Mouse (Mus musculus) intestine, embryonic 16.5 days (tissue): ENCODE measurements around the gene Tmem88. TPM values are rescaled to one million over a fixed set of nuclear protein-coding genes. Genes with fewer than 3 reads are reported as not detected.

Source experiments
- ATAC-seq: fragments of 200-750 bp; cut with Nextera tagmentation; 2 replicates; pipeline ENCODE4 v1.8.0; 2017; ENCODE audit warnings: moderate TSS enrichment, moderate library complexity
- H3K27ac ChIP-seq: fragments of 300-500 bp; sonication (generic); 2 replicates; pipeline ENCODE4 v1.5.1; 2014; ENCODE audit warnings: mild to moderate bottlenecking, low read length
- H3K27me3 ChIP-seq: fragments of 300-500 bp; sonication (generic); replicated peaks from 2 replicates; pipeline ENCODE4 v1.6.1; 2014; ENCODE audit warnings: low read length, control low read depth, mixed read lengths; ENCODE audit not compliant: control insufficient read depth, insufficient read depth
- H3K36me3 ChIP-seq: fragments of 300-500 bp; sonication (generic); 2 replicates; pipeline ENCODE4 v1.6.1; 2014; ENCODE audit warnings: low read length, control low read depth; ENCODE audit not compliant: control insufficient read depth, insufficient read depth
- H3K4me1 ChIP-seq: fragments of 300-500 bp; sonication (generic); 2 replicates; pipeline ENCODE4 v1.6.1; 2014; ENCODE audit warnings: low read length, control low read depth, mixed read lengths; ENCODE audit not compliant: control insufficient read depth, insufficient read depth
- H3K4me2 ChIP-seq: fragments of 300-500 bp; sonication (generic); 2 replicates; pipeline ENCODE4 v1.6.1; 2014; ENCODE audit warnings: low read depth, low read length, control low read depth
- H3K4me3 ChIP-seq: fragments of 300-500 bp; sonication (generic); 2 replicates; pipeline ENCODE4 v1.5.1; 2014; ENCODE audit warnings: mild to moderate bottlenecking, low read length
- H3K9ac ChIP-seq: fragments of 300-500 bp; sonication (generic); 2 replicates; pipeline ENCODE4 v1.6.1; 2014; ENCODE audit warnings: low read depth, low read length
- H3K9me3 ChIP-seq: fragments of 300-500 bp; sonication (generic); 2 replicates; pipeline ENCODE4 v1.6.1; 2016; ENCODE audit warnings: low read length, control low read depth; ENCODE audit not compliant: control insufficient read depth
- WGBS: fragments of 180-500 bp; shearing (Covaris S2); extraction: QIAGEN DNeasy Blood & Tissue Kit; methylation state at CpG from one replicate; pipeline ENCODE4 v1.1.7; 2014; 5-methylcytosine and 5-hydroxymethylcytosine counted together
- polyA plus RNA-seq: library from polyadenylated mRNA; unstranded; fragments of >200 nt; fragmentation: Nextera tagmentation; extraction: Ambion mirVana; gene quantifications from 2 replicates; pipeline ENCODE4 v1.2.1, GENCODE M21; 2015

Gene Tmem88
- polyA plus RNA-seq, 1 experiment from 2014 or later = 31.0 TPM

DNA sequence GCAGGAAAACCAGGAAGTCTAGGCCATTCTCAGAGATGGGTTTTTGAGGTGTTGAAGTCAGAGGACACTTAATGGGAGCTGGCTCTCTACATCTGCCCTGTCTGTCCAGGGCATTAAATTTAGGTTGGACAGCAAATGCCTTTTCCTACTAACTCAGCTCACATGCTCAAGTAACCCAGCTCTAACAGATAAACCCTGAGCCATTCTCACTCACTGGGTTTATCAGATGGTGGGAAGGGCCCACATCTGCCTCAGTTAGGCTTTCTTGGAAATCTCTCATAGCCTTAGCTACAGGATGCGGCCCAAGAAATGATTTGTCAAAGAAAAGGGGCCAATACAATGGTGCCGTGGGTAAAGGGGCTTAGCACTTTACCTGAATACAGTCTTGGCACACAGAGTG, 28.2 kb upstream of the Tmem88 start:
- no peaks in the 10 kb centered on the region for H3K36me3 ChIP-seq
- H3K9me3 ChIP-seq = no peaks in the 10 kb centered on the region
- no peak for ATAC-seq
- H3K9ac ChIP-seq = no peak overlapping the region
- no peak overlapping the region for H3K4me3 ChIP-seq
- WGBS = 80% methylated on average over 2 of the region's 2 CpGs
- H3K4me2 ChIP-seq = no peak overlapping the region
- peaks cover 4% of the 10 kb centered on the region; the same call in 1 of the 2 replicates for H3K27me3 ChIP-seq
- no peak overlapping the region for H3K27ac ChIP-seq
- peaks cover 13% of the 10 kb centered on the region for H3K4me1 ChIP-seq

DNA sequence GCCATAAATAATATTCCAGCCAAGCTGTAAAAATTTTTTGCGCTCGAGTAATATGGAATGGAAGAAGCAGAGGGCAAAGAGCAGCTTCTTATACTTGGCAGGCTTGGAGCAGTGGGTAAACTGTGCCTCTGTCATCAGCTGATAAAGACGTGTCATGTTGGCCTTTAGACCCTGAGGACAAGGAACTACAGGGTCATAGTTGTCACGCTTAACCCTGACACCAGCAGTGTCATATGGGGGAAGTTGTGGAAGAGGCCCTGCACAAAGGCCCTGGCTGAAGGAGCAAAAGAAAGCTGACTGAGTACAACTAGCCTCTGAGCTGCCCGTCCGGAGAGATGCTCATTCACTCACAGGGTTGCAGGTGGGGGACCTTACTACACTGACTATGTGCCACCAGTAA, 25.9 kb upstream of the Tmem88 start:
- H3K9me3 ChIP-seq = no peaks in the 10 kb centered on the region
- peaks cover 6% of the 10 kb centered on the region; the same call in 1 of the 2 replicates for H3K27me3 ChIP-seq
- H3K4me1 ChIP-seq = peaks cover 13% of the 10 kb centered on the region
- H3K4me3 ChIP-seq = no peak overlapping the region
- peak; percentile 56 for ATAC-seq
- H3K9ac ChIP-seq = 0 out of 2 replicates have a peak overlapping the region, but pooled peaks have one; percentile 11
- 0 out of 2 replicates have a peak overlapping the region, but pooled peaks have one; percentile 18 for H3K4me2 ChIP-seq
- H3K27ac ChIP-seq = peak overlapping the region; percentile 43
- WGBS = 50% methylated on average over 6 of the region's 6 CpGs
- H3K36me3 ChIP-seq = no peaks in the 10 kb centered on the region

DNA sequence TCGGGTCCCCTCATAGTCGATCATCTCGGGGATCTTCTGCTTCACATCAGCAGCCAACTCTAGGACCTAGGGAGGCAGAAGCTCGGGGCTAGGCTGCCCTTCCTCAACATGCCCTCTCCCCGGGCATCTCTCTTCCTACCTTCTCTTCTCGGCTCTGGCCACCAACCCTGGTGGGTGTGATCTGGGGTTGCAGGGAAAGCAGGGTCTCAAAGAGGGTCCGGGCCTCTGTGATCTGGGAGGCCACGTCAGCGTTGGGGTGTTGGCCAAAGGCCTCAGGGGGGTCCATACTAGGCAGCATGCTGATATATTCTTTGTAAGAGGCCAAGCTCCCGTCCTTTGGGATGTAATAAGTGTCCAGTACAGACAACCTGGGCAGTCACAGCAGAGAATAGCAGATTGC, 24.8 kb upstream of the Tmem88 start:
- ATAC-seq = no peak
- Histone ChIP-seq H3K36me3 (no peaks in the 10 kb centered on the region), H3K9ac (no peak overlapping the region), H3K27me3 (peaks cover 6% of the 10 kb centered on the region; the same call in 1 of the 2 replicates), H3K27ac (no peak overlapping the region), H3K4me2 (0 out of 2 replicates have a peak overlapping the region, but pooled peaks have one; percentile 21), H3K9me3 (no peaks in the 10 kb centered on the region), H3K4me3 (no peak overlapping the region), H3K4me1 (peaks cover 12% of the 10 kb centered on the region; the same call in 1 of the 2 replicates)
- 92% methylated on average over 10 of the region's 10 CpGs for WGBS

DNA sequence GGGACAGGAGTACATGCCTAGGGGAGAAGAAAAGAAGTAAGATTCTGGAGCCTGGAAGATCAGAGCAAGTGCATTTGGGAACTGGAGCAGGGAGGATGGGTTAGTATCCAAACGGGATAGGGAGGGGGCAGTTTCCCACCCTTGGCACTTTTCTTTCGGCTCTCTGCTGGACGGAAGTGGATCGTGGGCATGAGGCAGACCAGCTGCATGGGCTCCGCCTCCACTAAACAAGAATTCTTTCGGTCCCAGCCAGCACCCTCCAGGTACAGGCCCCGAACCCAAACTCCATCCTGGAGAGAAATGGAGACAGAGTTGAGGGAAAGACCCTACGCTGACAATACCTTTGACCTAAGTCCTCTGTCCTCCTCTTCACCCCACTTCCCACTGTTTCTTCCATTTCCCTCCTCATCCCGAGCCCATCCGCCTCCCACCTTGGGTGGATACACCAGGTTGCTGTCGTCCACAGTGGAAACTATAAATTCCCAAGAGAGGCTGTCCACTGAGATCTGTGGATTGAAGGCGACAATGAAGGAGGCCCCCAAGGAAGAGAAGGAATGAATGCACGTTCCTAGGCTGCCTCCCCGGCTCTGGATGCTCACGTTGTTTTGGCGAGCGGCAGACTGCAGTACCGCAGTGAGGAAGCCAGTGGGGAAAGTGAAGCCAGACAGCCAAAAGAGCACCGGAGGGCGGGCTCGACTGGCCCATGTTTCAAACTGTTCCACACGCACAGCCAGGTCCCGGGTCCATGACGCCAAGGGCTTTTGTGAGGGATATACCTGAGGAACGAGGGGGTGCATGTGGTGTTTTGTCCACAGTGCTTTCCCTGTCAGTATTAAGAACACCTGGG, 23.3 kb upstream of the Tmem88 start:
- H3K9ac ChIP-seq = 0 out of 2 replicates have a peak overlapping the region, but pooled peaks have one; percentile 15
- WGBS = 25% methylated on average over 25 of the region's 25 CpGs
- peaks cover 6% of the 10 kb centered on the region; the same call in 1 of the 2 replicates for H3K27me3 ChIP-seq
- no peak overlapping the region for H3K4me2 ChIP-seq
- no peaks in the 10 kb centered on the region for H3K36me3 ChIP-seq
- no peak for ATAC-seq
- peaks cover 20% of the 10 kb centered on the region for H3K4me1 ChIP-seq
- H3K4me3 ChIP-seq = no peak overlapping the region
- H3K9me3 ChIP-seq = no peaks in the 10 kb centered on the region
- H3K27ac ChIP-seq = no peak overlapping the region

DNA sequence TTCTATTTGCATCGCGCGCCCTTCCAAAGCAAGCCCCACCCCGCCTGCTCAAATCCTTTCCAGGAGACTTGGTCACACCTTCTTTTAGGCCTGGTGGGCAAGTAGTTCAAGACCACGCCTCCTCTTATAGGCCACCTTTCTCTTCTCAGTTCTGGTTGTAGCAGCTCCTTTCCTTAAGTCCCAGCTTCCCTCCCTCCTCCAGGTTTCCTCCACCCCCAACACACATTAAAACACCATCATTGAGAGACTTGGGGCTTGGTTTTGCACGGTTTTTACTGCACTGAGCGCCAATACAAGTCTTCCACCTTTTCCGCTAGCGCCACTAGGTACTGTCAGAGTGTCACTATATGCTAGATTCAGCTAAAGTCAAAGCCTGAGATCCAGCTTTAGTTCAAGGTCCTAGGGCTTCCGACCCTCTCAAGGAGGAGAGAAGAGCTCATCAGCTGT, 22.5 kb upstream of the Tmem88 start:
- peaks cover 6% of the 10 kb centered on the region; the same call in 1 of the 2 replicates for H3K27me3 ChIP-seq
- no peak overlapping the region for H3K27ac ChIP-seq
- H3K36me3 ChIP-seq = no peaks in the 10 kb centered on the region
- H3K9ac ChIP-seq = peak overlapping the region; percentile 53; the same call in 1 of the 2 replicates
- H3K4me3 ChIP-seq = peak overlapping the region; percentile 65
- no peaks in the 10 kb centered on the region for H3K9me3 ChIP-seq
- H3K4me2 ChIP-seq = peak overlapping the region; percentile 97
- 16% methylated on average over 10 of the region's 10 CpGs for WGBS
- no peak for ATAC-seq
- H3K4me1 ChIP-seq = peaks cover 21% of the 10 kb centered on the region

DNA sequence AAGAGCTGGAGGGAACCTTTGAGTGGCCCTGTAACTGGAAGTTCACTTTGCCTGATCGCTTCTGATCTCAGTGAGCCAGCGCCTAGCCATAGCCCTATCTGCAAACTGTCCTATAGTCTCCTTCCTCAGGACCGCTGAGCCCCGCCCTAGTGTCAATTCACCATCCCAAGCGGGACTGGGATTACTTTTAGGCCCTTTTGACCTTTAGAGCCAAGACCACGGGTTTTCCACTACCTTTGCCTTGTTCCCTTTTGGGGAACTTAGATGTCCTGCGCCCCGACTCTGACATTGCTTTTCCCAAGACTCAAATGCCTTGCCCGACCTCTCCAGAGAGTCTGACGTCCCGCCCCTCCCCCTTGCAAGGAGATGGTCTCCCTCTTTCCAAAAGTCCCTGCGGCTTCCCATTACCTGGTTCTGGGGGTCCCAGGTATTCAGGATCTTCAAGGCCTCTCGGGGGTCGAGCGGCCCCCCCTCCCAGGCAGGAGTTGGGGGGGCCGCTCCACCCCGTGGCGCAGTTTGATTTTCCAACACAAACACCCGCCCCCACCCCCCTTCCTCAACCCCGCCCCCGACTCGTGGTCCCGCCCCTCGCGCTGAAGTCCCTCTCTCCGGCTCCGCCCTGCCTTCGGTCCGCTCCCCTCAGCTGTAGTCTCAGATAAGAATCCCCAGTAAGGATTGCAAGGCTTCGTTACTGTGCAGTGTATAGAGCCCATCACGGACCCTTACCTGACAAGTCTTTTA, 21.9 kb upstream of the Tmem88 start:
- no peaks in the 10 kb centered on the region for H3K9me3 ChIP-seq
- H3K4me1 ChIP-seq = peaks cover 26% of the 10 kb centered on the region
- peak overlapping the region; percentile 97 for H3K4me2 ChIP-seq
- H3K4me3 ChIP-seq = peak overlapping the region; percentile 65
- under 1% methylated on average over 31 of the region's 31 CpGs for WGBS
- H3K27ac ChIP-seq = peak overlapping the region; percentile 65
- no peak for ATAC-seq
- H3K9ac ChIP-seq = peak overlapping the region; percentile 53
- no peaks in the 10 kb centered on the region for H3K36me3 ChIP-seq
- peaks cover 6% of the 10 kb centered on the region; the same call in 1 of the 2 replicates for H3K27me3 ChIP-seq

DNA sequence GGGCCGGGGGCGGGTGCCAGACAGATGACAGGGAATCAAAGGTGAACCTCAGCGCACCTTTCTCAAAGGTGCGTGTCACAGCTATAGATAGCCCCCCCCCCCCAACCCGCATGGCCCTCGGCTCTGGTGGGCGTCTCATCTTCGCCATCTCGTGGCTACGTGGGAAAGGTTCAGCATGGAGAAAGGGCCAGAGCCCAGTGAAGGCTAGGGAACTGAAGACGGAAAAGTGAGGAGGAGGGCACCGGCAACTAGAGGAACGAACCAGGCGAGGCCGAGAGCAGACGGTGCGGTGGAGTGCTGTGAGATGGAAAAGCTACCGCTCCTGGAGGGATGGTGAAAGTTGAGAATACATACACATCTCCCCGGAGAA, 21.4 kb upstream of the Tmem88 start:
- Histone ChIP-seq H3K9me3 (no peaks in the 10 kb centered on the region), H3K27me3 (peaks cover 6% of the 10 kb centered on the region; the same call in 1 of the 2 replicates), H3K4me3 (peak overlapping the region; percentile 65), H3K27ac (peak overlapping the region; percentile 65), H3K36me3 (no peaks in the 10 kb centered on the region), H3K4me2 (peak overlapping the region; percentile 97), H3K9ac (peak overlapping the region; percentile 53), H3K4me1 (peaks cover 31% of the 10 kb centered on the region)
- ATAC-seq = no peak
- under 1% methylated on average over 19 of the region's 19 CpGs for WGBS

DNA sequence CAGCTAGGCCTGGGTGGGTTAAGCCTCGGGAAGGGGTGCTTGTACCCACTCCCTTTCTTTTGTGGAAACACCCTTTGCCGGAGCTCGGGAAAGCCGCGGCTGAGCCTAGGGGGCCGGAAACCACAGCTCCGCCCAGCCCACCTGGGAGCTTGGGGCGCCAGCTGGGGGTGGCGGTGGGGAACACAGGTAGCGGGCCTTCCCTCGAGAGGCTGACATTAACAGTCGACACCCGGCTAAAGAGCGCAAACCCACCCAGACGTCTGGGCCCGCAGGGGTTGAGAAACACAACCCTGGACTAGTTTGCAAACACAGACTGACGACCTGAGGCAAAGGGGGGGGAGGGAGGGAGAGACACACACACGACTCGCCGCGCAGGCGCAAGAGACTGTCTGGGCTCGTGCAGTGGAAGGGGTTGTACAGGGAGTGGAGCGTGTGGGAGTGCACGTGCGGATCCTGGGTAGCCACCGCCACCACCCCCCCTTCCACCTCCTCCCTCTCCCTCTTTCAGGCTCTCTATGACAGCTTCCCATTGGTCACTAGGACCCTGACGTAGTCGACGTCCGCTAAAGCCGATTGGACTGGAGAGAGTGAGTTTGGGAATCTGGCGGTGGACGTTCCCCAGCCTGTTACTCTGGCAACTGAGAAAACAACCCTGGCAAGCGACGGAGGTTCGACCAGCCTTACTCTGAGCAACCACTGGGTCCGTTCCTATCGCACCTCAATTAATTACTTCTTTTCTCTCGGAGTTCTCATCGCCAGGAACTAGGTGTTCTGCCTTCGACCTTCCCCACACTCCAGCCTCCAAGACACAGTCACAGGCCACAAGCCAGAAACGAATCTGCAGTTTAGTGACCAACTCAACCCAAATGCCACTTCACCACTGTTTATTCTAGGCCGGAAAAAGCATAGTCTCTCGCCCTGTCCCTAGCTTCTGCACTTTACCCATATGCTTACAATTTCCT, 20.7 kb upstream of the Tmem88 start:
- H3K27ac ChIP-seq = peak overlapping the region; percentile 98
- under 1% methylated on average over 45 of the region's 45 CpGs for whole genome bisulfite sequencing
- ATAC-seq = peak; percentile 82
- H3K4me2 ChIP-seq = peak overlapping the region; percentile 97
- peak overlapping the region; percentile 65 for H3K4me3 ChIP-seq
- H3K4me1 ChIP-seq = peaks cover 35% of the 10 kb centered on the region
- peaks cover 6% of the 10 kb centered on the region; the same call in 1 of the 2 replicates for H3K27me3 ChIP-seq
- no peaks in the 10 kb centered on the region for H3K36me3 ChIP-seq
- H3K9me3 ChIP-seq = no peaks in the 10 kb centered on the region
- H3K9ac ChIP-seq = peak overlapping the region; percentile 75
